Mouse (Mus musculus): Measurements from ENCODE around the gene Gm10842. TPM values are rescaled to one million over a fixed set of nuclear protein-coding genes. Genes with fewer than 3 reads are reported as not detected.

Gene Gm10842
- polyA plus RNA-seq, 1 experiment: not detected

Other genes with a start within 250 kb of the Gm10842 start
- 0.16 TPM in 1 of 2 replicates, not detected in the other for gene Efcab3, start 83.3 kb upstream of the Gm10842 start, polyA plus RNA-seq (2012; rRNA removed)
- gene Mettl2, start 20.5 kb upstream of the Gm10842 start, polyA plus RNA-seq (2012; rRNA removed): 16.2 and 17.2 TPM in 2 replicates
- gene Tlk2, start 31.9 kb downstream of the Gm10842 start, polyA plus RNA-seq (2012; rRNA removed): 19.9 and 22.8 TPM in 2 replicates
- 16.3 and 18.4 TPM in 2 replicates for gene Mrc2, start 145.8 kb downstream of the Gm10842 start, polyA plus RNA-seq (2012; rRNA removed)